Mouse (Mus musculus) fibroblast of lung, adult 2 months (primary cell): ENCODE measurements around the gene Gm20388.

Experiments
- DNase-seq: peaks from one replicate; pipeline ENCODE4 v3.0.0-alpha.2; 2011; ENCODE audit warnings: low read depth

Gm20388 gene

DNA sequence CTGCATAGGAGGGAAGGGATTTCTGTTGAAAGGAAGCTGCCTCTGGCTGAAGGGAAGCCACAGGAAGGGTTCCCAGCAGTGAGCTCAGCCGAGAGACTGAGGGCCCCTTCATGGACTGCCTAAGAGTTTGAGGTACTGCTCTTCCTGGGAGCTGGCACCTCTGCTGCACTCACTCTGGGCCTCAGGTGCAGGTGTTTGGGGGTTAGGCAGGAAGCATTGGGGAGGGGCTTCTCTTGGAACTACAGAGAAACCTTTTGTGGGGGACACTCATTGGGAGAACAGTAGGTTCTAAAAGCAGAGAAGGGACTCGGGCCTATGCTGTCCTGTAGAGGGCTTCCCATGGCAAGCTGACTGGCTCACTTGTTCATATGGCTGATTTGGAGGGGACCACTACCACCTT, 4323.9 kb downstream of the Gm20388 start:
- no peak for DNase-seq

DNA sequence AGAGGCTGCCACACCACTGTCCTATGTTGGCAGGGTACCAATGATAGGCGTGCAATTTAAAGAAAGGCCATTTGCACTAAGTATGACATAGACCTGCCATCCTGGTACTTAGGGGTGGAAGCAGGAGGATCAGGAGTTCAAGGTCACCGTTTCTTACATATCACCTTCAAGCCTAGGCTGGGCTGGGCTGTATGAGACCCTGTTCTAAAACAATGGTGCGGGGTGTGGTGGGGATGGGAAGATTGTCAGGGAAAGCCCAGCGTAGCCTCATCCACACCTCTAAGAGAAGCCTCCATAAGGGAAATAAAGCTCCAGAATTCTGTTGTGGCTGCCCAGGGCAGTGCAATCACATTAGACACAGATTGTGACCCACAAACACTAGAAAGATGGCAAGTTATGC, 4324.9 kb downstream of the Gm20388 start:
- DNase-seq: no peak

DNA sequence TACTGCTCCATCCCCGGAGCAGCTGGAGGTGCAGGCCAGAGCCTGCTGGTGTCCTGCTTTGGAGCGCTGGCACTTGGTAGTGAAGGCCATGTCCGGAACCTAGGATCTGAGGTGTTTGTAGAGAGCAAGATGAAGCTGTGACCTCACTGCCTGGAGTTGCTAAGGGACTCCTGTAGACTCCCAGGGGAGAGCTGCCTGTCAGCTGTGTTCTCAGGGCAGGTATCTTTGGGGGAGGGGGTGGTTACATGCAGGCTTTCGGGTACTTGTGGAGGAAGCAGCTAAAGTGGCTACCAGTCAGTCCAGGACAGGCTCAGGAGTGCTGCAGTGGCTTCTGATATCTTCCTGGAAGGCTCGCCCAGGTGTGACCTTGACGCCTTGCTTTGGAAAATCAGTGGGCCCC, 4328.7 kb downstream of the Gm20388 start:
- no peak for DNase-seq

DNA sequence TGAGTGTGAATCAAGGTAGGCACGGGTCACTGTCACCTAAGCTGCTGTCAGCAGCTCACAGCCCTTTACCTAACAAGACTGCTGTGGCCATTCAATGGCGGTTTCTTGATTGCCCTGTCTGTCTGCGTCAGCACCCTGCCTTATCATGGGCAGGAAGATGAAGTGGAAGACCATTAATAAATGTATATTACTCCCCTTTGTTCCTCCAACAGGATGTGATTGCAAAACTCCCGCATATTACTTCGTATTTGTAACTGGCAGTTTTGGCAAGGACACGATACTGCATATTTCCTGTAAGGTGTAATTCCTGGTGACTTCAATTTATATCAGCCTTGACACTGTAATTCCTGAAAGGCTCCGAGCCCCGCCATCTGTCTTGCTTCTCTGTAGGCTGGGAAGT, 4330.3 kb downstream of the Gm20388 start:
- no peak for DNase-seq

DNA sequence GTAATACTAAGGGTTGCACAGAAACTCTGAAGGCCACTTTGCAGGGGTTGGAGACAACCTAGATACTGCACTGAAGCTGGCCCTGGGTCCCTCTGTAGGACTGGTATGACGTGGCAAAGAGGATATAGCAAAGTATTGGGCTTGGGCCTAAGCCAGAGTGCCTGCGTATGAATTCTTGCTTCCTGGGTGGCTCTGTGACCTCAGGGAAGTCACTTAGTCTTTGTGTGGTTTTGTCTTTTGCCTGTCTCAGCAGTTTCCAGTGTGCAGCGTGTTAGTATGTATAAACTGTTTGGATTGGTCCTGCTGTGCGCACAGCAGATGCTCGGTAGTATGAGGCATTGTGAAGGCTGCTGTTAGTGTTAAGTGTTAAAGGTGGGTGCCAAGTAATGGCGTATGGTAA, 4331.6 kb downstream of the Gm20388 start:
- no peak for DNase-seq

DNA sequence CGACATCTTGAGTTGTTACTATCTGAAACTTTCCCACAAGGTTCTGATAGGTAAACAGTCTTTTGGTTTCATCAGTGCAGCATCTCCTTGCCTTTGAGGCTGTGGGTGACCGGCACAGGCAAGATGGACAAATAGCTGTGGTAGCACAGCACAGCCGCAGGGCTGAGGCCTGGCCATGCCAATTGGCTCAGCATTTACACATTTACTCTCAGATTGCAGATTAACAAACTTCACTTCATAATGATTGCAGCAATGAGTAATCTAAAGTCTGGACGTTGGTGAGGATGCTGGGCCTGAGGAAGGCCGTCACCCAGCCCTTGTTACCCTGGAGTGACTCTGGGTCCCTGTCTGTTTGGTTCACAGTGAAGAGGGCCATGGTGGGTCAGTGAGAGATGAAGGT, 4332.3 kb downstream of the Gm20388 start:
- DNase-seq: no peak

DNA sequence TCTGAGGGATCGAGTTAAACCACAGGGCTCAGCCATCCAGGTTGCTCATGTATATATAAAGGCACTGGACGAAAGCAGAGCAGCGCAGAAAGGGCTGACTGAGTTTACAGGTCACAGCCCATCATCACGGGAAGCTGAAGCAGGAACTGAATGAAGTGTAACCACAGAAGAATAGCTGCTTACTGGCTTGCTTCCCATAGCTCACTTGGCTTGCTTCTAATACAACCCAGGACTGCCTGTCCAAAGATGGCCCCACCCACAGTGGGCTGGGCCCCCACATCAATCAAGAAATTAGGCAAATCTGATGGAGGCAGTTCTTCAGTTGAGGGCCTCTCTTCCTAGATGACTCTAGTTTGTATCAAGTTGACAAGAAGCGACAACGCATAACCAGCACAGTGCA, 4336.9 kb downstream of the Gm20388 start:
- DNase-seq: no peak

DNA sequence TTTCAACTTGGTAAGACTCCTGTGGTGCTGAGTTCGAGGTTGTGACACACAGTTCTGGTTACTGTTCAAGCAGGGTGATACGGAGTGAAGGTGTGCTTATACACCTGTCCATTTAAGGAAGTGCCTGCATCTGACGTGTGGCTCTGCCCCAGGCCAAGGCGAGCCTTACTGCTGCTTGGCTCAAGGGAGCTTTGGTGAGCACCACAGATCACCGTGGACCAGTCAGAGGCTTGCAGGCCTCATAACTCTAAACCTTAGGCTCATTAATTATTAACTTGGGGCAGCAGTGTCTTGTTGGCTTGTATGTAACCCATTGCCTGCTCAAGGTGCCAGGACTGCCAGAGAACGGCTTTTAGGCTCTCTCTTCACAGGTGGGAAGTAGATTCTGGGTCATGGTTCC, 4338.0 kb downstream of the Gm20388 start:
- DNase-seq: no peak

DNA sequence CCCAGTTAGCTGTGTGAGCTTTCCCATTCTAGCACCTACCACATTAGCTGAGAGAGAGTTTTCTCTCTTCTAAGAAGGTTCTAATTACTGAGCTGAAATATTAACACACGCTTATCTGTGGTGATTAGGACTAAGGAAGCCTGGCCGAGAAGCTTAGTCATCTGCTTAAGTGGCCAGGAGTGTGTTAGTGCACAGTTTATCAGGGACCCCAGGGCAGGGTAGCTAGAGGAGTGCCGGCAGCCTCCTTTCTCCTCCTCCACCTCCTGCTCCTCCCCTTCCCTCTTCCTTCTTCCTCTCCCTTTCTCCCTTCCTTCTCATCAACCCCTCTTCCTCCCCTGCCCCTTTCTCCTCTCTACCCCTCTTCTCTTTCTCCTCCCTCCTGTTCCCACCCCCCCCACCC, 4339.6 kb downstream of the Gm20388 start:
- DNase-seq: no peak

DNA sequence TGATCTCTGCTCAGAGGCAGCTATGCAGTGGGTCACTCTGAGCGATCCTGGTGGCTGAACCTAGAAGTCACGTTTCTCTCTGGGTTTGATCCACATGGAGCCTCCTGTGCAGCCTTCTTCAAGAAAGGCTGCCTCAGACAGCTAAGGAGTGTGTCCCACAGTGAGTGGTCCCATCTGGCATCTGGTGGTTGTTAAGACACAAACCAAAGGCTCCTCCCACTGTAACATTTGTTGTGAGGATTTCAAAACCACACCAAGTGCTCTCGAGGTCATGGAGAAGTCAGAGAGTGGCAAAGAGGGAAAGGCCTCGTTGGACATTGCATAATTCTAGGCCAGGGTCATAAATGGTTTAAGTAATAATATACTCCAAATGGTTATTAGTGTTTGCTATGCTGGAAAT, 4340.1 kb downstream of the Gm20388 start:
- no peak for DNase-seq

DNA sequence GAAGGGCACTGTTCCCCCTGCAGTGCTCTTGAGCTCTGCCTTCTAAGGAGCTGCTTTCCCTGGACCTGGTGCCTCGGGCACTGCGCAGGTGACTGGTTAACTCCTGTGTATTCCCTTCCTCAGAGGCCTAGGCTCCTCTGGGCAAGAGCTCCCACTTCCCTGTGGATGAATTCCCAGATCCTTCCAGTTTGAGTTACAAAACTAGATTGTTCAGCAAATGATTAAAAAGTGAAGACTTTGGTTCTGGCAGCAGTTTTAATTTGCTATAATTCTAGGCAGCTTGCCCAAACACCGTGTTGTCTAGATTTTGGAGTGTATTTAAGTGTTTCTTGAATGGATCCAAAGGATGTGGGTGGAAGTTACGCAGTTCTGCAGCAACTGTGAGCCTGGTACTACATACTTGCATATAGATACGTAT, 4341.9 kb downstream of the Gm20388 start:
- DNase-seq: peak; percentile 63

DNA sequence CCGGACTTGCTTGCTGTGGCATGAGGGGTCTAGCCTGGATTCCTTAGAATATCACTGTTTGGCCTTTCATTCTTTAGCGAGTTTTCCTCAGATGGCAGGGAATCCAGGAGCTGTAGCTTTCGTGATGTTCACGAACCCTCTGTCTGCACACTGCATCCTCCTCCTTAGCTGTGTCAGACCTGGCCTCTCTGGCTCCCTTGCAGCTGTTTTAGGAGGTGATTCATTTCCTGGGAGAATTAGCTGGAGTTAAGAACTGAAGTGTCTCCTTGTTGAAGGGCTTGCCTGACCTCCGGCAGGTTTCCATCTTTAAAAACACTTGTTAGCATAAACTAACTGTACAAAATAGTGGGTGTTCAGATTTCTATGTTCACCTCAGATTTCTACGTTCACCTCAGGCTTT, 4343.3 kb downstream of the Gm20388 start:
- no peak for DNase-seq

DNA sequence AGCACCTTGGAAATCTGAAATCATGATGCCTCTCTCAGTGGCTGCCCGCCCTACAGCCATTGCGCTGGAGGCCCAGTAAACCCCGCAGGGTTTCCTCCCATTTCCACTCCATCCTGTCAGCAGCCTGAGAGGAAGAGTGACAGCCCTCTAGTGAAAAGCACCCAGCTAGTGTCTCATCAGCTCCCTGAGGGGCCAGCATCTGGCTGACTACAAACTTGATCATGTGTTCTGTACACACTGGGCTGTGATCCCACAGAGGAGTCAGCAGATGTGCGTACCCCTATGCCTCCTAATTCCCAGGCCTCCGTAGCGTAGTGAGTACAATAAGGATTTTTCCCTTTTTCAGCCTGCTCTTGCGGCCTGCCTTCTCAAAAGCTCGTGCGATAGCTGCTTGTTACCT, 4346.2 kb downstream of the Gm20388 start:
- no peak for DNase-seq

DNA sequence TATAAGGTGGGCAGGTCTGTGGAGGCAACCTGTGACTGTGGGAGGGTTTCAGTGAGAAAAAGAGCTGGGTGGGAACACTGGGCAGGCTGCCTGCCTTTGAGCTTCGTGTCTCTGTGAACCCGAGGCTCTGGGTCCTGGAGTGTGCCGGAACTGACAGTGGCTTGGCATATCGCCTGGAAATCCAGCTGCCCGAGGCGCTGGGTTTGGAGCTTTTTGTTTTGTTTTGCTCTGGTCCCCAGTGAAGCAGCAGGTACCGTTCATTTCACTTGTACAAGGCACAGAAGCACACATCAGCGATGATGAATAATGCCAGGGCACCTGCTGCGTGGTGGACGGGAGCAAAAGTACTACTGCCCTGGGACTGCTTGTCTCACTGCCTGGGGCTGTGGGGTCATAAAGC, 4346.7 kb downstream of the Gm20388 start:
- DNase-seq: peak; percentile 76

DNA sequence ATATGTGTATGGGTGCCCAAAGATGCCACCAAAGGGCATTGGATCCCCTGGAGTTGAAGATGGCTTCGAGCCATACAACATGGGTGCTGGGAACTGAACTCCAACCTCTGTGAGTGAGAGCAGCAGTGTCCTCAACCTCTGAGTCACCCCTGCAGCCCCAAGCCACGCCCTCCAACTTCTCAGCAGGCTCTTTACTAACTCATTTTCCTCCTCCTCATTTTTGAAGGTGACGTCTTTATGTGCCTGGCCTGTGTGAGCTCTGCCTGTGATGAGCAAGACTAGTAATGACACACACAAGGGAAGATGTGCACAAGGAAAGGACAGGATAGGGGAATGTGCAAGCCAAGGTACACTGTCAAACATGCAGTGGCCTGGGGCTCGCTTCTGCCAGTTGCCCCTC, 4348.5 kb downstream of the Gm20388 start:
- no peak for DNase-seq

DNA sequence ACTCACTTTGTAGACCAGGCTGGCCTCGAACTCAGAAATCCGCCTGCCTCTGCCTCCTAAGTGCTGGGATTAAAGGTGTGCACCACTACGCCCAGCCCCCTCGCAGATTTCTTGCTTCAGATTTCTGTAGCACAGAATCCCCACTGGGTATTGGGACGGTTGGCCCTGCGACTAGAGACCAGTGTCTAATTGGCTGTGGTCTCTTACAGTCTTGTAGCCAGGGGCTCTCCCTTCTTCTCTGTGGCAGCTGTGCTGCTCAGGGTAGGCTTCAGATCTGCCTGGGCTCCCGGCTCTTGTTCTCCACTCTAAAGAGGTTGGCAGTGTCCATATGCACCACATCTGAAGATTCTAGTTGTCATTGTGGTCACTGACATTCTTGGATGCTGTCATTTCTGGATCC, 4349.3 kb downstream of the Gm20388 start:
- no peak for DNase-seq

DNA sequence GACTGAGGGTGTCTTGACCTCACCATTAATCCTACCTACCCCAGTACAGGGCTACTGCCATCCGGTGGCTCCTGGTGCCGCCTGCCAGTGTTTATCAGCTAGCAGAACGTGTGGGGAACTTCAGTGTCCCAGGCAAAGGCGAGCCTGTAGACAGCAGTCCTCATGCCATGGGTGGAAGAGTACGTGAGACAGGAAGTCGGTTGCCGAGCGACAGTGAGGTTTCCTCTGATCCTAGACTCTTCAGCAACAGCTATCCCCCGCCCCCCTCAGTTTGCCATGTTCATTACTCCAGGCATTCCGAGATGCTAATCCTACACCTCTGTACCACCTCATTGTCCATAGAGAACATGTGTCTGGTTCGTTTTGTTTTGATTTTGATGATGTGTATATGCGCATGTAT, 4349.7 kb downstream of the Gm20388 start:
- DNase-seq: no peak

DNA sequence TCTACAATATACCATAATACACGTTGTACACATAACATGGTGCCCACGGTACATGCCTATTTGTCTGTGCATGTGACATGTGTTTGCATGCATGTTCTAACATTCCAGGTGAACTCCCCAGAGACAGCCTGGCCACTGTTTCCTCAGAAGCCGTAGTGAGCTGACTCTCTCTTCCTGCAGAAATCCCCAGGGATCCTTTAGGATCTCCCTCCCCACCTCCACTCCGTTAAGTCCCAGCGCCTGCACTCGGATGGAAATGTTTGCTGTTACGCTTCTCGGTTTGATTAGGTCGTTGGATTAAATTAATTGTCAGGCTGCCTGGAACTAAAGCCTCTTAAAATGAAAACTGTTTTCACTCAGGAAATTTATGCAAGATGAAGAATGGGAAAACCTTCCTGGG, 4352.4 kb downstream of the Gm20388 start:
- DNase-seq: no peak

DNA sequence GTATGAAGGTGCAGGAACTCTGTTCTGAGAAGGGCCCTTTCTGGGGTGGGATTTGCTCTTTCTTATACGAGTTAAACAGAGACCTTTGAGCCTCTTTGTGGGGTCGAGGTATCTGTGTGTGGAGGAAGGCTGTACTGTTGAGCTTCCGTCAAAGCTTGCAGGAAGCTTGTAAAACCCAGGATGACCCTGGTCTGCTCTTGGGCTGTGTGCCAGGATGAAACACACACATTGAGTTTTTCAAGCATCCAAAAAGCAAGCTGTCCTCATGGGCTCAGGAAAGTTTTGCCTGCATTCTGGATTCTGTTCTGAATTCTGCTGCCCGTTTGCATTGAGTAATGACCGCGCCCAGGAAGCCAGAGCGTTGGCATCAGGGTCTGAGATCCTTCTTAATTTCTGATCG, 4353.4 kb downstream of the Gm20388 start:
- DNase-seq: no peak

DNA sequence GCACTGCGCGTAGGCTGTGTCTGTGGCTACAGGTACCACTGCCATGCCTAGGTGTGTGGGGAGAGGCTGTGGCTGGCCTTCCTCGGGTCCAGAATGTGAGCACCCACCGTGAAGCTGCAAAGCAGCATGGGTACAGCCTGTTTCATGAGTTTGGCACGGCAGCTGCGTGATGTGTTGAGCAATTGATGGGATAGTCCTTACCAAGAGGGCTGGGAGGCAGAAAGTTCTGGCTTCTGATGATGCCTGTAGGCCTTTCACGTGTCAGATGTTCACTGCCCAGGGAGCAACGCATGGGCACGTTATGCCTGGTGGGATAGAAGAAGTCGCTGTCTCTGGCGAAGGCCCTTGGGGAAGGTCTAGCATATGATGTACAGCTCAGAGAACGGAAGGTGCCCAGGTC, 4354.0 kb downstream of the Gm20388 start:
- DNase-seq: no peak

DNA sequence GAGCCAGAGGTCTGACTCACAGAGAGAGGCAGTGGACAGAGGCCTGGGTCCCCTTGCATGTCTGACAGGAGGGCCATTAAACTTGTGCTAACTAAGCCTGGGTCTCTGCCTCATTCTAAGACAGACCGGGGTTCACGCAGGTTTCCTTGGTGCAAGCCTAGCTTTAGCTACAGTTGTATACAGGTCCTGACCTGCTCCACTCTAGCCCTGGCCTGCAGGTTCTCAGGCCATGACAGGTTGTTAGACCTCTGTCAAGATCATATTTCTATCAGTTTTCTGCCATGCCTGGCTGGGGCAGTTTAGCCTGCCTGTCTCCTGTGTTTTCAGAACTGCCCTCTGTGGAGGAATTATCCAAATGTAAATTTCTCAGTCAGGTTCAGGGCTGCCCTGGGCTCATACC, 4354.5 kb downstream of the Gm20388 start:
- DNase-seq: no peak

DNA sequence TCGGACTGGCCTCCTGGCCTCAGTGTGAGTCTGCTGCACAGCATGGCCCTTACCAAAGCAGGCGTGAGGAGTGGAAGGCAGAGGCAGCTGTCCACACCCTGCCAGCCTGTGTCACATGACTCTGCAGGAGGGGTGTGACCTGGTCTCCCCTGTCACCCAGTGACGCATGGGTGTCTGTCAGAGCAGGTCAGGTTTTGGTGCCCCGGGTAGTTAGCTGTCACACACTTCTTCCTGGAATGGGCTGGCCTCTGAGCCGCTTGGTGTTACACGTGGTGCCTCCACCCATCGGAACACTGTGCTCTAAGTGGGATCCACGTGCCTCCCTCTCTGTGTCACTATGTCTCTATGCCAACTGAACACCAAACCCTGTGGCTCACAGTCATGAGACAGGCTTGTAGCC, 4355.2 kb downstream of the Gm20388 start:
- no peak for DNase-seq

DNA sequence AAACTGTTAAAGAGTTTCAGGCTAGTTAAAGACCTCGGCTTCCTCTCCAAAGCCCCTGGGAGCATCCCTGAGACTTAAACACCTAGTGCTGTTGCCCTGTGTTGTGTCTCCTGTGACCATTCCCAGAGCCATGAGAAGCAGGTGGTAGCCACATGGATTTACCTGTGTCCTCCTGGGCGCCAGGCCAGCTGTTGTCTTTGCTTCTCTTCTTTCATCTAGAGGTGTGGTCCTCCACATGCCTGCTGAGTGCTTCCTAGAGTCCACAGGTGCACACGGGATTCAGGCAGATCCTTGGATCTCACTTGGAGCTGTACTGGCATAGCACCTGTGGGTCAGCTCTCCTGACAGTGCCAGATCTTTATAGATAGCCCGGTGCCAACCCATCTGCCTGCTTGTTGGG, 4356.6 kb downstream of the Gm20388 start:
- no peak for DNase-seq

DNA sequence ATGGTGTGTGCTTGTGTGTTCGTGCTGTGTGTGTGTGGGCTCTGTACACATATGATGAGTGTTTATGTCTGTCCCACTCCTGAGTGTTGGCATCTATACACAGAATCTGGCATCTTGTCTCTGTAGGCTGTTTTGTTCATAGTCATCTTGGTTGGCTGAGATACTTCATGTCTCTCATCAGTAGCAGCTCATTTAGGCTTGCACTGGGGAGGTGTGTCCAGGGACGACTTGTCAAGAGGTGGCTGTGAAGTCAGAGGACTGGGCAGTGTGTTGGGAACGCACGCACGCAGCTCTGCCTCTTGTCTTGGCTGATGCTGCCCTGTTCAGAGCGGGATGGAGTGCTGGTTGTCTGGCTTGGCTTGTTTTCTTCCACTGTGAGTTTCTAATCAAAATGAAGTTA, 4359.9 kb downstream of the Gm20388 start:
- no peak for DNase-seq

DNA sequence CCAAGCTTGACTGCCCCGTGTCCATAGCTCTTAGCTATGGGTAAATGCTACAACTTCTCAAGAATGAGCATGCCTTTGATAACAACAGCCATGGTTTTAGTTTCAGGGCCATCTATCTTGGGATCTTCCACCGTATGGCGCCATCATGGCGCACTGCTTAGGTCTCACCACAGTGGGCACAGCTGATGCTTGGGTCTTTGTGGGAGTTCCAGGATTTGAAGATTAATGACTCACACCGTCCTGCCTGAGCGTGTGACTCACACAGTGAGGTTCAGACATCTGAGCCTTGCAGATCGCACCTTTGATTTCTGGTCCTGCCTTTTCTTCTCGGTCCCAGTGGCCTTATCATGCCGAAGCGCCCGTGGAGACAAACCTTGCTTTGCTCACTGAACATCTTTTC, 4360.3 kb downstream of the Gm20388 start:
- DNase-seq: no peak
